Mouse (Mus musculus) liver (tissue): ENCODE results near the gene Eif4b.
"Not testable (repeated sequence)": the region's sequence is repeated elsewhere in the genome, so short reads cannot be mapped to it uniquely, and the experiment has no call there.

Experiments used
- DNase-seq: peaks from one replicate; pipeline ENCODE4 v3.0.0-alpha.2; 2020; ENCODE audit warnings: mixed read lengths

Gene Eif4b

DNA sequence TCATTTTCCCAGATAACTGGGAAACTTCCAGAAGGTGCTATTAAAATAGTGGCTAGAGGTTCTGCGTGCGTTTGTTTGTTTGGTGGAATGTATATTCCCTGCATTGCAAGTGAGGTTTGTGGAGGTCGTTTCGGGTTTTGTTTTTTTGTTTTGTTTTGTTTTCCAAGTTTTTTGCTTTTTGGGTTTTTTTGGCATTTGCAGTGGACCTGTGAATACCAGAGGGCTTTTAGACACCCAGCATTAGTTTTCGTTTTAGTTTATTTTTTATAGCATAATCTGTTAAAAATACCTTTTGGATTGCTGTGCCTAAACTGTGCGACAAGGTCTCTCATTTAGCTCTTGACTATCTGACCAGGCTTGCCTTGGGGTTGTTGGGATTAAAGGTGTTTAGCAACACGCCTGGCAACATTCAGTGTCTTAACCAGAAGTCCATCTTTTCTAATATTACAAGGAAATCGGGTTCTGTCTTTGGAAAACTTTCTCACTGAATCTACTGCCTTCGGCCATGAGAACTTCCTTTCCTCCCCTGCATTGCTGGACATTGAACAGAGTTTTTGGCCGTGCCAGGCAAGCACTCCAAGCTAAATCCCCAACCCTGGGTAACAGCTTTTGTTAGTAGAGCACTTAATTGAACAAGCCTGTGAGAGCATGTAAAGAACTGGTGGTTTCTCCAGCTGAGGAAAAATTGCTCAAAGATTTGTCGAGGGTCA is 1.5 kb downstream of the Eif4b start:
- DNase-seq: no peak

DNA sequence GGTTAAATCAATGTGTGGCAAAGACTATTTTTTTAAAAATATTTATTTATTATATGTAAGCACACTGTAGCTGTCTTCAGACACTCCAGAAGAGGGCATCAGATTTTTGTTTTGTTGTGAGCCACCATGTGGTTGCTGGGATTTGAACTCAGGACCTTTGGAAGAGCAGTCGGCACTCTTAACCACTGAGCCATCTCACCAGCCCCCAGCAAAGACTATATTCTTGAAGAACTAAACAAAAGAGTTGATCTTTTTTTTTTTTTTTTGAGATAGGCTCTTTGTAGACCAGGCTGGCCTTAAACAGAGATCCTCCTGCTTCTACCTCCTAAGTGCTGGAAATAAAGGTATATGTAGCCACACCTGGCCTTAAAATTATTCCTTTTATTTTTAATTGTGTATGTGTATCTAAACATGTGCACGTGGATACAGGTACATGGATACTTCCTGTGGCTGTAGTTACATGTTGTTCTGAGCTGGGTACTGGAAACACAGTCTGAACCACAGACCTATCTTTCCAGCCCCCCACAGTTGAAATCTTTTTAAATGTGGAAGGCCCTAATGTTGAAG is 3.6 kb downstream of the Eif4b start:
- DNase-seq: no peak

DNA sequence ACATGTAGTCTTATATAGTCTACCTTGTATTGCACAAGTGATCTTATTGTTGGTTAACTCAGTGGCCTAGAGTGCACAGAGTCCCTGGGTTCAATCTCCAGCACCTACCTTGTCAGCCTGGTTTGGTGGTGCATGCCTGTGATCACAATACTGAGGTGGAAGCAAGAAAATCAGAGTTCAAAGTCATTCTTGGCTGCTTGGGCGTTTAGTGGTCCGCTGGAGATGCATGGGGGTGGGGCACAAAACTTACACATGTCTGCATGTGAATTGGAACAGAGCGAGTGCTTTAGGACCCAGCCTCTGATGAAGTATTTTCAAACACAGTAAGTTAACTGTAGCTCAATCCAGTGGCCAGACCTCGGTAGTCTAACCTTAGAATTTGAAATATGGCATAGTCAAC is 5.6 kb downstream of the Eif4b start:
- no peak for DNase-seq

DNA sequence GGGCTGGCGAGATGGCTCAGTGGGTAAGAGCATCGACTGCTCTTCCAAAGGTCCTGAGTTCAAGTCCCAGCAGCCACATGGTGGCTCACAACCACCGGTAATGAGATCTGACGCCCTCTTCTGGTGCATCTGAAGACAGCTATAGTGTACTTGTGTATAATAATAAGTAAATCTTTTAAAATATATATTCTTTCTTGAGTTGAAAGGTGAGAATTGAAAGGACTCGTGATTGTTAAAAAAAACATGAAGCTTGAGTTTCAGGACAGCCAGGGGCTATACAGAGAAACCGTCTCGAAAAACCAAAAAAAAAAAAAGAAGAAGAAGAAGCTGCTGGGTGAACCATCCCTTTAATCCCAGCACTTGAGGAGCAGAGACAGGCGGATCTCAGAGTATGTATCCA is 6.4 kb downstream of the Eif4b start:
- not testable (repeated sequence) for DNase-seq

DNA sequence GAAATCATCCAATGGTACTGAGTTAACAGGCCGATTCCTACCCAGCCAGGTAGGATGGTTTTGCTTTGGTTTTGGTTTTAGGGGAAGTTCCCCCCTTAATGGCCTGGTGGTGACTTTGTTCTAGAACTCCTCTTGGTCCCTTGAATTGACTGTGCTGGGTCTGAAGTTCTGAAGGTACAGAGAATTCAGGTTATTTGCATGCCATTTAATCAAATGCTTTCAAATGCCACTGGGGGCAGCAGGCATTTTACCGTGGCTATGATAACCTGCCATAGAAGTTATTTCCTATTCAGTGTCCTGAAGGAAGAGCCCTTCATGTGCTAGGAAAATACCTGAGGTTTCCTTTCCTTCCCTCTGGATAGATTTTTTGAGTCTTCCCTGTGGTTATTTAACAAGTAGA is 6.9 kb downstream of the Eif4b start:
- no peak for DNase-seq

DNA sequence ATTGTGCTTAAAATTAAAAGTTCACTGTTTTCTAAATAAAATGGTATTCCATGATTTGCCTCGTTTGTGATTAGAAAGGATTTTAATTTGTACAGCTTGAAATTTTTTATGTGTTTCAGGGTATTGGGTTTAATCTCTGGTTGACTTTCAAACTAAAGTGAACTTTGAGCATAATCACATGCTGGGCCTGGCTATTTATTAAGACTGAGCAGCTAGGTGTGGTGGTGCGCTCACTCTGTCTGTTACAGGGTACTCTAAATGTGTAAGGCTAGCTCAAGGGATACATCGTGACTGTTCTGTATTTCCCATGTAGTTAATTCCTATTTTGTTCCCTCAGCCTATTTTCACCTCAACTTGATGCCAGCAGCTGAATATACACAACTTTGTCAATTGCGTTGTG is 8.6 kb downstream of the Eif4b start:
- DNase-seq: no peak

DNA sequence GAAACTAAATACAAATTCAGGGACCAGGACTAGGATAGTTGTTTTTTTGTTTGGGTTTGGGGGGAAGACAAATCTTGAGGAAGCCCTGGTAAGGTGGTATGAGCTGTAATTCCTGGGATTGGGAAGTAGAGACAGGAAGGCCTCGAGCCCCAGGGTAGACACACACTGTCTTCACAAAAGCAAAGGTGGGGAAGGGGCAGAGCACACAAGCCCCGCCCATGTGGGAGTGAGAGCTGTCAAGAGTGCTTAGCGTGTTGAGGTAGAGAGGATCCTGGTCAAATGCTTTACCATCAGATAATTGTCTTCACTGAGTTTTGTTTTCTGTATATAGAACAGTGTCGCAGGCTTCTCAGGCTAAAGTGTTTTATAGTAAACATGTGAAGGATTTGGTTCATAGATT is 9.5 kb downstream of the Eif4b start:
- DNase-seq: no peak

DNA sequence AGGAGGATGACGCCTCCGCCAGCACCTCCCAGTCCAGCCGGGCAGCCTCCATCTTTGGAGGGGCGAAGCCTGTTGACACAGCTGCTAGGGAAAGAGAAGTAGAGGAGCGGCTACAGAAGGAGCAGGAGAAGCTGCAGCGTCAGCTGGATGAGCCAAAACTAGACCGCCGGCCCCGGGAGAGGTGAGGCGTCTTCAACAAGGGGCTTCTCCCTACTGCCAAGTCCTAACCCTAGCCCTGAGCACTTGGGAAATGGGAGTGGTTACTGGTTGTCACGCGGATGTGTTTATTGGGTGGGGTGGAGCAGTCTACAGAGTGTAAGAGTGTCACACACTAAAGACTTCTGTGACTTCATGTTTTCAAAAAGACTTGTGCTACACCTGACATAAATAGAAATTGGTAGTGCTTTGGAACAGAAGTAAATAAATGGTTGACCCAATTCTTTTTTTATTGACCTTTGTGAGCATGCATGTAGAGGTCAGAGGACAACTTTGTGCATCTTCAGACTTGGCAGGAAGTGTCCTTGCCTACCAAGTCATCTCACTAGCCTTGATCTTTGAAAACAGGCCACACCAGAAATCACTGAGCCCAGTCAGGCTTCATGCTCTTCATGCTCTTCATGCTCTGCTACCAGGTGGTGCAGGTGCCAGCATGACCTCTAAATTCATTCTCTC is 16.5 kb downstream of the Eif4b start:
- DNase-seq: no peak

DNA sequence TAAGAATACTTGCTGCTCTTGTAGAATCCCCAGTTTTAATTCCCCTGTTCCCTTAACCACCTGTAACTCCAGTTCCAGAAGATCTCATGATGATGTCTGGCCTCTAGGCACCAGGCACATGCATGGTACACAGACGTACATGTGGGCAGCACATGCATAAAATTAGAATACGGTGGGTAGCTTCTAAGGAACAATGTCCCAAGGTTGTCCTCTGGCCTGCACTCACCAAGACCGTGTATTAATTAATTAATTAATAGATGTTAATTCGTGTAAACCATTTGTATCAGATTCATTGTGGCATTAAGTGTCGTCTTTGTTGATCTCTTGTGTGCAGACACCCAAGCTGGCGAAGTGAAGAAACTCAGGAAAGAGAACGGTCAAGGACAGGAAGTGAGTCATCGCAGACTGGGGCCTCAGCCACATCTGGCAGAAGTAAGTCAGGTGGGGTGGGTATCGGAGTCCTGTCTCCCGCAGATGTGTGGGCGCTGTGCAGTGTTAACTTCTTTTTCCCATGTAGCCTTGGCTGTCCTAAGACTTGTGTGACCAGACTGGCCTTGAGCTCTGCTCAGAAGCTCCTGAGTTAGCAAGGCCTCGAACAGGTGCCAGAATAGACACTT is 17.6 kb downstream of the Eif4b start:
- DNase-seq: no peak

DNA sequence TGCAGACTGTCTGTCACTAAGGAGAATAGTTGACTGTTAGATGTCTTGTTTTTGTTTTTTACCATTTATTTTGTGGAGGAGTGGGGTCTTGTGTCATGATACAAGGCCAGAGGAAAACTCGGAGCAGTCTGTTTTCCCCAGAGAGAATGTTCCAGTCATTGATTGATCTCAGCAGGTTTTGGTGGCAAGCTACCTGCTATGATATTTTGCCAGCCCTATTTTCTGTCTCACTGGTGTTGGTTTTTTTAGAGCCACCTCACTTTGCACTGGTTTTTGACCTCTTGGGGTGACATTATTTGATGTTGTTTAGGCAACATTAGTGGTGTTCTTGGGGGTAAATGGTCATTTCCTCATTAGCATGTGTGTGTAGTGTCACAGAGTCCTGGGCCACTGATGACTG is 18.1 kb downstream of the Eif4b start:
- DNase-seq: no peak

DNA sequence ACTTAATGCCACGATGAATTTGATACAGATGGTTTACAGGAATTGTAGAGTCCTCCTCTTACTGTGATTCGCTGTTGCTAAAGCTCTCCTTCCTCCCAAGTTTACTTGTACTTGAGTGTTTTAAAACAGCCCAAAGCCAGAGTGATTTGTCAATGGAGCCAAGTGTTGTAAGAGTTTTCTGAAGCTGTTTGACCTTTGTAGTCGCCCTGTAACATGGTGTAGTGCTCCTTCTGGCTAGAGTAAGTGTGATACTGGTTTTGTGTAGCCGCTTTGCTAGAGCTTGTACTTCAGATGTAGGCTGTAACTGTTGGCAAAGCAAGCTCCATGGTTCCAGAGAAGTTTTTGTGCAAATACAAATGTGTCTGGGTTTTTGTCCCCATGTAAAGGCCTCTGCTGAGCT is 18.6 kb downstream of the Eif4b start:
- DNase-seq: no peak

DNA sequence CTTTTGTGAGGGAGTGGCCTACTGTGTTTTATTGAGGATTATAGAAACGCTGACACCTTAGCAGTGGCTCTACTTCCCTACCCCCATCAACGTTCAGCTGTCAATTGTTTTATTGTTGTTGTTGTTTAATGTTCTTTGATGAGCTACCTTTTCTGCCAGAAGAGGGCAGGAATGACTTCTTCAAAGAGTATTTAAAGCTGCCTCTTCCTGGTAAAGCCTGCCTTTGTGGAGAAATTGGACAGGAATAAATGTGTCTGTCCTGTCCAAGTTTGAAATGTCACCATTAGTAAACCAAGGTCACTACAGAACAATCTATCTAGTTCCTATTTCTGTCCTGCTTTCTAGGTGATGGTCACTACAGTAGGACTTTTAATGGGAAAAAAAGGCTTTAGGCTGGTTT is 20.6 kb downstream of the Eif4b start:
- DNase-seq: no peak

DNA sequence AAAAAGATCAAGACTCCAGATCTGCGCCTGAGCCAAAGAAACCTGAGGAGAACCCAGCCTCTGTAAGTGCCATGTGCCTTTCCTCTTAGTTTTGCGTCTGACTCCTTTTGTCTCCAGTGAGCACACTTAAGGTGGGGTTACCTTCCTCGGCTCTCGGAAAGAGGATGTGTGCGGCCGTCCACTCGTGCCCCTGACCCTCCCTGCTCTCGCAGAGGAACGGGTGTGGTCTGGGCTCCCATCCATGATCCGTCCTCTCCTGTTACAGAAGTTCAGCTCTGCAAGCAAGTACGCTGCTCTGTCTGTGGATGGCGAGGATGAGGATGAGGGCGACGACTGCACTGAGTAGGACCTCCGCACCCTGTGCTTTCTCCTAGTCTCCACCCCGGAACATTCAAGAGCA is 21.4 kb downstream of the Eif4b start:
- DNase-seq: no peak

DNA sequence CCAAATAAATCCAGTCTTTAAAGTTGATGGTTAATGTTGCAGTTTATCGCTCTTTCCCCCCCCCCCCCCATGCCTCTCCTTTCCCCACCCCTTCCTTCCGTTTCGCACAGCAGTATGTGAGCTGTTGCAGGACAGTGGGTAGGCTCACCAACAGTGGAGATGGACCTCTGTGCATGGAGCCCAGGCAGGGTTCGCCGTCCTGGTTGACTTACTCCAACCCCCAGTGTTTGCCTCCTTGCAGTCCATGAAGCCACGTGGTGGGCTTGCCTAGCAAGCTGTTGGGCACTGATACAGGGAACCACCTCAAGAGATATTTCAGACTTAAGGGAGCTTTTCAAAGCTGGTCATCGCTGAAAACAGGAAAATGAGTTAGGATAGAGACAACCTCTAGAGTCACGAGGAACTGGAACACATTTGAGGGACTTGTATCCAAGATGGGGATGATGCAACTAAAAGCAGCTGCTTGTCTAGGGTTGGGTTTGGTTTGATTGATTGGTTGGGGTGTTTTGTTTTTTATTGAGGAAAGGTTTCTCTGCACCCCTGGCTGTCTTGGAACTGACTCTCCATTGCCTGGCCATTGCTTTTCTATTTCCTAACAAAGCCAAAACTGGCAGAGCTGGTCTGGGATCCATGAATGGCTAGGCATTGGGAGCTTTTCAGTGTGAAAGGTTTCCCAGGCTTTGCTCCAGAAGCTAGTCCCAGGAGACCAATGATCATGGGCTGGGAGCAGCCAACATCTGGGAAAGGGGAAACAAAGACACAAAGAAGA is 23.8 kb downstream of the Eif4b start:
- DNase-seq: no peak

DNA sequence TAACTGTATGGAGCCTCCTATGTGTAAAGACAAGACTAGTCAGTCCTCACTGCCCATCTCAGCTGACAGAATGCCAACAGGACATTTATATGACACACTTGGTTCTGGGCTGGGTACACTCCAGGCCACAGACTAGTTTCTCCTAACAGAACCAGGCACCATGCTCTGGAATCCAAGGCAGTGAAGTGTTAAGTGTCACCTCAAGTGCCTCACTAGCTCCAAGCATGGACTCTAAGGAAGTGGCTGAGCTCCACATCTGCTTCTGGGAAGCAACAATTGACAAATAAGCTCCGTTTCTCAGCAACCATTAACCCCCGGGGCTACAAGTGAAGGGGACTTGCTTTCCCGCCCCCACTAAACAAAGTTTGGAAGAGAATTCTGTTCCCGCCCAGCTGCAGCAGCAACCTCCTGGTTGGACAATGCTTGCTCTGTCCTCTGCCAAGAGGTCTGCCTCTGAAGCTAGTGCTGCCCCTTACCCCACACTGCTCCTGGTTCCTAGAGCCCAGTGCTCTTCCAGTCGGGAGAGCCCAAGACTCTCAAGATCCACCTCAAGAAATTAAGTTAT is 24.5 kb downstream of the Eif4b start:
- no peak for DNase-seq

DNA sequence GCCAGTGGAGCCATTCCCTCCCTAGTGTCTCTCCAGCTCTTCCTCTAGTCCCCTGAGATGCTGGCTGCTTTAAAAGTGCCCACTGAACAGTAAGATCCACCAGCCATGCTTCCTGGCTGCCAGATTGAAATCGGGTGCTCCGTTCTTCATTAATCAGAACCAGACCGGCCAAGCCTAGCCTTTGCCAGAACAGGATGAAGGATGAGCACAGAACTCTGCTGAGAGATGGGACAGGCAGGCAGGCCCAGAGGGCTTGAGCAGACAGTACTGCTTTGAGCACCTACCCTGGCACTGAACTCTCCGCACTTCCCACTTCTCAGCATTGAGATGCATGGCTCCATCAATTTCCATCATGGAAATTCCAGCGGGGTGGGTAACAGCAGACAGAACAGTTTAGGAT is 25.7 kb downstream of the Eif4b start:
- DNase-seq: no peak

DNA sequence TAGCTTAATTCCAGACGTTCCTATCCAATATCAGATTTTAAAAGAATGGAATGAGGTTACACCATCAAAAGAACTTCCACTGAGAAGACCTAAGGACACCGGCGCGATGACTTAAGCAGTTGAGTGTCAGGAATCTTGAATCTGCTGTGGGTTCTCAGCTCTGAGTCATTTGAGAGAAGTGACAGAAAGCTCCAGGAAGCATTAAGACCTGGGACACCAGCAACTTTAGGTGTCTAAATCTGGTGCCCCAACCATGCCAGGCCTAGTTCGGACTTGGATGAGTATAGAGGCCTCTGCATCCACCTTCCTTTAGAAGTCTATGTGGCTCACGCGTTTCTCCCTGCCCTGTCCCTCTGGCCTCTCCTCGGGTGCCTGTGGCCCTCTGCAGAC is 26.2 kb downstream of the Eif4b start:
- no peak for DNase-seq

DNA sequence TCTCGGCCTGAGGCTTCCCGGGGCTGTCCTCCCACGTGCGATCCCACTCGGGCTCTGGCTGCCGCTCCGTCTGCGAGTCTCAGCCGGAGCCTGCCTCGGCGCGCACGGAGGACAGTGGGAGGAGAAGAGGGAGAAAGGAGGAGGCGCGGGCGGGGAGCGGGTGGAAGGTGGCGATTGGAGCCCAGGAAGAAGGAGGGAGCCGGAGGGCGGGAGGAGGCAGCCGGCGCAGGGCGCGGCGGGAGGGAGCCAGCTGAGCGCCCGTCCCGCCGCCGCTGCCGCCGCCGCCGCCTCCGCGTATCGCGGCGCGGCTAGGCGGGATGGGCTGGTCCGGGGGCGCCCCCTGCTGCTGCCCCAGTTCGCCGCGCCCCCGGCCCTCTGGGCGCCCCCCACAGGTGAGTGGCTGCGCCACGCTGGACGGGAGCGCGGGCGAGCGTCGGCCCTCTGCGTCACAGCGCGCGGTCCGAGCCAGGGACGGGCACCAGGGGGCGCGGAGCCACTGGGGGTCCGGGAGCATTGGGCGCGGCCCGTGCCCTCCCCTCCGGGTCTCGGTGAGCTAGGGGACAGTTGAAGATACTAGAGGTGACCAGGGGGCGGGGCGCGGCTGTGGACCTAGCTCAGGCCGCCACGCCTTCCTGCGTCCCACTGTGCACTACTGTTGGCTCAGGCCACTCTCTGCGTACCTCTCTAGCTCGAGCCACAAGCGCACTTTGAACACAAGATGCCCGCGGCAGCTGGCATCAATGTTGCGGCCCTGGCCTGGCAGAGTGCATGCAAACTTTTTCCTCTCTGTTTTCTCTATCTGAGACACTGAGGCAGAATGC is 26.8 kb downstream of the Eif4b start, which contains the start of gene Tns2:
TSS of gene Tns2 (plus strand) at position 253 of the 821 bp plus-strand sequence.
- DNase-seq: peak; percentile 77

DNA sequence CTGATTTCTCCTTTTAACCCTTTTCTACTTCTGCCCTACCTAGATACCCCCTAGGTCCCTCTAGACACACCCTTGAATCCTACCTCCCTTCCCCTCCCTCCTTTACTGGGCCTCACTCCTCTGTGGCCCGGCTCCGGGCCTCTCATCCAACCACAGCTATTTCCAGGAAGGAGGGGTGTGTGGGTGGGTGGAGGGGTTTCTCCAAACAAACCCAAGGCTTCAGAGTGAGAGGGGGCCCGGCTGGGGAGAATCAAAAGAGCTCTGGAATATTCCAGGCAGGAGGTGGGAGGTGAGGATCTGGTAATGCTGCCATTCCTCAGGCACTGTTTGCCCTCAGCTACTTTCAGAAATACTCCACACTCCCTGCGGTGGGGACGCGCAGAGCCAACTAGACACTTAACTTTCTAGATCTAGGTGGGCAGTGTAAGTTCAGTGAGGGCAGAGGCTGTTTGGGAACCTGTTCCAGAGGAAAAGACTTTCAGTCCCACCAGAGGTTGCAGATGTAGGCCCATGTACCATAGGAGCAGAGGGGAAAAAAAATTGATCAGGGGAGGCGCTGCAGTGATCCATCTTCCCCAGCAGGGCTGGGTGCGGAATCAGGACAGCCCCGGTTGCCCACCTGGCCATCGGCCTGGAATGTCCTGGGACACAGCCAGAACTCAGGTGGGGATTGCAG is 27.6 kb downstream of the Eif4b start:
- DNase-seq: no peak

DNA sequence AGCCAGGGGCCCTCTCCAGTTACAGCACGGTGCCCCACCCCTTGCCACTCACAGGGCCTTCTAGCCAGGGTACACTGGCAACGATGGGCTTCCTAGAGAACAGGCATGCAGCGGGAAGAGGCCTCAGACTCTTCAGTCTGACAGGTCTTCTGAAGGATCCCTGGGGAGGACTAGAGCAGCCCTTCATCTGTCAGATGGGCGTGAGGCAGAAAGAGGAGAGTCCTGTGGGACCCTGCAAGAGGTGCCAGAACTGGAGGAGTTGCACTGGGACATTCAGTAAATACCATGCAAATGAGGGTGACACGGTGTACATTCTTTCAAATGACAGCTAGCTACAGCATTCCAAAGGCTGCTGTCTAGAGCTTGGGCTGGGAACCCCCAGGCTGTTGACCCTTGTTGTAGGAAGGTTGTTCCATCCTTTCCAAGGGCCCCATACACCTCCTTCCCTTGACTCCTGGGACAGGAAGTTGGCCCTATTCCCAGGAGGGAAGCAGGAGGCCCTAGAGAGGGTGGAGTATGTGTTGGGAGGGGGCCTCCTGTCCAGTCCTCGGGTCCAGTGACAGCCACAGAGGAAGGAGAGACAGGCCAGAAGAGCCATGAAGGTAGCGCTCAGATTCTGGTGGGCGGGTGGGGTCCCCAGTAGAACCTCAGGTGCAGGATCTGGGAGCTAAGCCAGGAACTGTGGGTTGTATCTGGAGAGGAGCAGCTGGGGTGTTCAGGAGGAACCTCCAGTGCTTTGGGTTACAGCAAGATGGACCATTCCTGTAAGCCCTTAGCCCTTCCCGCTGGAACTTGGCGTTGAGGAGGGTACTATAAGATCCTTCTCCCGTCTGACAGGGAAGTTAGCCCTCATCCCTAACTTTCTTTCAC is 28.3 kb downstream of the Eif4b start:
- DNase-seq: no peak
